Mouse (Mus musculus) G1E-ER4 (cell line): Measurements from ENCODE around the gene Atp5g1. TPM values are rescaled to one million over a fixed set of nuclear protein-coding genes. Genes with fewer than 3 reads are reported as not detected.

ENCODE experiments used
- GATA1 ChIP-seq: IDR thresholded peaks from one replicate; pipeline ENCODE4 v1.8.0; 2012; ENCODE audit warnings: low read length, inconsistent platforms
- polyA plus RNA-seq: library from polyadenylated mRNA; stranded (reverse); fragments of >175 nt; gene quantifications from 2 replicates; pipeline ENCODE4 v1.2.3, GENCODE M21; 2012

The Atp5g1 gene
- polyA plus RNA-seq: 166 and 518 TPM in 2 replicates

DNA sequence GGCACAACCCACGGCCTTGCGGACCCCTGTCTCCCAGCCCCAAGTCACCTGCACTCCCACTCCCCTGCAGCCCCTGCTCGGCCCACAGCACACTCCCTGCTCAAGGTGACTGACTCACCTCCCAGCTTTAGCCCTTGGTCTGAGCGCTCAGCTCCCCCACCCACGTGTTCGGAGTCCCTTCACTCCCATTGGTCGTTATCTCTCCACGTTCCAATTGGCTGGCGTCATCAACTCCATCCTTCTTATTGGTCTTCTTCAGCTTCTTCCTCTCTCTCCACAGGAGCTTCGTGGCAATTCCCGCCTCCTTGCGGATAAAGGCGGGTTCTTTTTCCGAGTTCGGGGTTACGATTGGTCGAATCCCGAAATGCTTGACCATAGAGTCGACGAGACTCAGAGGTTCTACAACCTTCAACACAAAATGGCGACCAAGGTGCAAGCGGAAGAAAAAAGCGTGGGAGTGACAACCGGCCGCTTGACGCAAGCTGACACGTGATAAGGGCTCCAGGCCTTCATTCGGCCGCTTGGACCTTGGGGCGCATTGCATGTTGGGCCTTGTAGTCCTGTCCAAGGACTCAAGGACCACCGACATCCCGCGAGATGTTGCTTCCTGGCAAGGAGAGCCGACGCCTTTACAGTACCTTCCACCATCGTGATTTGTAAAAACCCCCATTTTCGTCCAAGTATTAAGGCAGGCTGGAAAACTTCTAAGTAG, at the start of gene Atp5g1:
Gene Atp5g1, minus strand, starts transcription at position 162 of the 712 bp plus-strand sequence.
- no peak for TF ChIP-seq GATA1

DNA sequence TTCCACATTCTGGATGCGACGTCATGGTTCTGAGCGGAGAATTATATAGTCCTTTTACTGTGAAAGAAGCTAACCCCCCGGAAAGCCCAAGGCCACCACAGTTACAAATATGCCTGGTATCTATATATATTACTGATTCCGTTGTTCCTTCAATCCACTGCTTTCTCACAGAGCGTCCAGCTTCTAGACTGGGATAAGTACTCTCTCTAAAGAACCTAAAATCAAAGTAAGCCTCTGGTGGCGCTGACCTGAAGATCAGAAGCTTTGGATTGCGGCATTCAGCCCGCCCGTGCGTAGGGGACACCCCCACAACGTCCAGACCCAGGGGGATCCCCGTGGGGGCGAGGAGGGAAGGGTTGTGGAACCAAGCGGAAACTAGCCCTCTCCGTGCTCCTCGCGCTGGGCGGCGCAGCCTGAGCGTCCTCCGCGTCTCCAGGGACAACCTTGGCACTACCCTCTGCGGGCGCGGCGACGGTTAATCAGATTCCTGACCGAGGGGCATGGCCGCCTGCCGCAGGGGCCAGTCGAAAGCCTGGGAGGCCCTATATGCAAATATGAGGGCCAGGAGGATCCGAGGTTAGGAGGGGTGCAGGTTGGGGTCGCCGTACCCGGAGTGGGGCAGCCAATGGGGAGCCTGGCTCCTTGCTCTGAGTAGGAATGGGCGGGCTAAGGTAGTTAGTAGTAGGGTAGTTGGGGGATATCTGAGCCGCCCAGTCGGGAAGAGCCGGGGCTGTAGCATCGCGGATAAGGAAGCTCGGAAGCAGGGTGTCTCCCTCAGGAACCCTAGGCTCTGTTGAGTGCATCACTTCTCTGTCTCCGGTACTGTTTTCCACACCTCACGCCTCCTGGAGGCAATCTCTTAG, 48.8 kb upstream of the Atp5g1 start:
- TF ChIP-seq GATA1: no peak

DNA sequence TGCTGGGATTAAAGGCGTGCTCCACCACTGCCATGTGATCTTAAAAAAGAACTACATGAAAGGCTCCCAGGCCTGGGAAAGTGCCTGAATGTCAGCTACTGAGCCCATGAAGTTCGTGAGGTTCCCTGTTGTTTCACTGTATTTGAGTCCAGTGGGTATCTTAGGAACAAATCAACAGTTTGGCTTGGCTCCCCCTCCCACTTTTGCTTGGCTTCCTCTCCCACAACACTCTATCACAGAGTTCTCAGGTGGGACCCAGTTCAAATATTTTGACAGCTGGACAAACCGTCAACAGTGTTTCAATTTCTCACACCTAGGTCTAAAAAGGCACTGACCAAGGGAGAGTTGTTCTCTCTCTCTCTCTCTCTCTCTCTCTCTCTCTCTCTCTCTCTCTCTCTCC, 43.9 kb upstream of the Atp5g1 start:
- TF ChIP-seq GATA1: no peak

- no peak for TF ChIP-seq GATA1
Observed at GRCm38 (mm10) chr11:96116116-96116515, 40.6 kb upstream of the Atp5g1 start.

- TF ChIP-seq GATA1: no peak
Observed at GRCm38 (mm10) chr11:96115416-96115815, 39.9 kb upstream of the Atp5g1 start.

GRCm38 (mm10) chr11:96114077-96114476, 38.6 kb upstream of the Atp5g1 start:
- no peak for TF ChIP-seq GATA1

DNA sequence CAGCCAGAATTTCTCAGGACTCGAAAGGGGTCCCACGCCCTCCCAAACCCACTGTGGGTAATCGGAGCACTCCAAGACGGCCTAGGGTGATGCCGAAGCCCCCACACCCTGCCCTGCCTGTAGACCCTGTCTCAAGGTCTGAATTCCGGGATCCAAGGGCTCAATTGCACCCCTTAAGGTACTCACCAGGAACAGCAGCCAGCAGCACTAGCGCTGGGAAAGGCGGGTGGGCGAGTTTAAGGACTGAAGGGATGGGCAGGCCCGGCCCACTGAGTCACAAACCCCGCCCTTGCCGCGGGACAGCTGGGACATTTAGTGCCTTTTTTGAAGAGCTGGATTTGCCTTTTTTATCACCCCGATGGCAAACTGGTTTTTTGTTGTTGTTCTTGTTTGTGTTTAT, 36.3 kb upstream of the Atp5g1 start, which contains the start of gene Calcoco2:
Gene Calcoco2, minus strand, starts transcription at position 214 of the 400 bp plus-strand sequence.
- no peak for TF ChIP-seq GATA1

DNA sequence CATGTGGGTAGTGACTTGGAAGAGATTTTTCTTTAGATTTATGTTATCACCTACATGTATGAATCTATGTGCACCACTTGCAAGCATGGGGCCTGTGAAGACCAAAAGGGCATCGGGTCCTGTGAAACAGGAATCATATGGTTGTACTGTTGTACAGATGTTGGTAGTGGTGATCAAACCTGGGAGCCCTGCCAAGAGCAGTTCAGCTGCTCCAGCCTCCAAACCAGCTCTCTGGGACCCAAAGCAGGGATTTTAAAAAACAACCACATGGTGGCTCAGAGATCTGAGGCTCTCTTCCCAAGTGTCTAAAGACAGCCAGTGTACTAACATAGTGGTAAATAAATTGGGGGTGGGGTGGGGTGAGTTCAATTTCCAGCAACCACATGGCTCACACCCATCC, 32.9 kb upstream of the Atp5g1 start:
- no peak for TF ChIP-seq GATA1

DNA sequence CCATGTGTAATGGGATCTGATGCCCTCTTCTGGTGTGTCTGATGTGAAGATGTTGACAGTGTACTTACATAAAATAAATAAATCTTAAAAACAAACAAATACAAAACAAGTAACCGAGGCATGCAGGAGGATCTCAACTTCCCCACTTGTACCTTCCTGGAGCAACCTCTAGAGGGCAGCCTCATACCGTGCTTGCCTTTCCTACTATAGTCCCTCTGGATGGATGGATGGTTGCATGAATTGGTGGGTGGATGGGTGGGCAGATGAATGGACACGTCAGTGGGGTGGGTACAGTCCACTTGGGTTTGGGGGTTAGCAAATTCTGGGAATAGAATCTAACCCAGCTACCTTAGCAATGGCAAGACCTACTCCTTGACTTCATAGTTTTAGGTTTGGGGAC, 17.9 kb upstream of the Atp5g1 start:
- TF ChIP-seq GATA1: no peak

DNA sequence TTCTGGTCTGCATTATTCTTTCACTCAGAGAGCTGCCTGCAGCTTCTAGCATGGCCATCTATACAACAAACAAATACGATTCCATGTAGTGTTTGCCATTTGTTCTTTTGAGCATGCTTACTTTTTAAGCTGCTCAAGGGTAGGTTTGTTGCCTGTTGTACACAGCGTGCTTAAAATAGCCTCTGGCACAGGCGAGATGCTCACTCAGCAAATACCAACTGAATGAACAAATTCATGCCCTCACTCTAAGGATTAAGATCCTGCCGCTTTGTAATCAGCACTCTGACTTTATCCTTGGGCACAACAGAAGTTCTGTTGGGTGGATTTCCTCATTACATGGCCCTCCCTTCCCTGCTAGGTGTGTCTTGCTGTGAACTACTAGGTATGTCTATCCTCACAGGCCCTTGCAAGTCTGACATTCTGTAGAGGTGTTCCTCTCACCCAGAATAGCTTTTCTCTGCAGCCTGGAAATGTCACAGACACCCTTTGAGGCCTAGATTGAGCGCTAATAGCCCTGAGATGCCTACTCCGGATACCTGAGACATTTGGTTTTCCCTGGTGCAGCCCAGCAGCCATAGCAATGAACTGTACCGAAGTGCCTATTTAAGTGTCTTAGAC, 17.3 kb upstream of the Atp5g1 start:
- TF ChIP-seq GATA1: no peak

GRCm38 (mm10) chr11:96091073-96091472, 15.6 kb upstream of the Atp5g1 start:
- no peak for TF ChIP-seq GATA1

DNA sequence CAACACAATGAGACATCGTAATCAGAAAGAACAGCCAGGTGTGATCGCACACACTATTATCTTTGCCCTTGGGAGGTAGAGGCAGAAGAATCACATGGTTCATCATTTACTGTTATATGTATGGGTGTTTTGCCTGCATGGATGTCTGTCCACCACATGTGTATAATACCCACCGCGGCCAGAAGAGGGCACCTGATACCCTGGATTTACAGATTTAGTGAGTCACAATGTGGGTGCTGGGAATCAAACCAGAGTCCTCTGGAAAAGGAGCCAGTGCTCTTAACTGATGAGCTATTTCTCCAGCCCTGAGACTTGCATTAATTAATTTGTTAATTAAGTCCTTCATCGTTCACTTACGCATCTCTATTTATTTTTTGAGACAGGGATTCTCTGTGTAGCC, 12.5 kb upstream of the Atp5g1 start:
- no peak for TF ChIP-seq GATA1

DNA sequence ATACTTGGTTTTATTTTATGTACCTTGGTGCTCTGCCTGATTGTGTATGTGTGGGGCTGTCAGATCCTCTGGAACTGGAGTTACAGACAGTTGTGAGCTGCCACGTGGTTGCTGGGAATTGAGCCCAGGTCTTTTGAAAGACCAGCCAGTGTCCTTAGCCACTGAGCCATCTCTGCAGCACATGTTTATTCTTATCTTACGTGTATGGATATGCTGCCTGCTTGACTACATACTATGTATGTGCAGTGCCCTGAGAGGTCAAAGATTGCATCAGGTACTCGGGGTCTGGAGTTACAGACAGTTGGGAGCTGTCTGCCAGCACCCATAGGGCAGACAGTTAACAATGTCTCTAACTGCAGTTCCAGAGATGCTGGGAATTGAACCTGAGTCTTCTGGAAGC, 7.2 kb upstream of the Atp5g1 start:
- TF ChIP-seq GATA1: no peak

GRCm38 (mm10) chr11:96080736-96081135, 5.3 kb upstream of the Atp5g1 start:
- TF ChIP-seq GATA1: no peak

- TF ChIP-seq GATA1: no peak
Observed at GRCm38 (mm10) chr11:96076221-96077105, 993 bp upstream of the Atp5g1 start.

GRCm38 (mm10) chr11:96075177-96075508, 327 bp downstream of the Atp5g1 start:
- no peak for TF ChIP-seq GATA1
